Mouse (Mus musculus) embryo, embryonic 10 days (tissue): ENCODE data around the gene Clec2l.

ENCODE experiments used
- DNase-seq: peaks from one replicate; pipeline ENCODE4 v3.0.0-alpha.2; 2015; ENCODE audit warnings: low spot score

The Clec2l gene

GRCm38 (mm10) chr6:38671270-38671669 lies 8.4 kb downstream of the Clec2l start:
- DNase-seq: no peak

GRCm38 (mm10) chr6:38672011-38672410 lies 9.1 kb downstream of the Clec2l start:
- DNase-seq: no peak

- no peak for DNase-seq
These were observed 13.3 kb downstream of the Clec2l start for GRCm38 (mm10) chr6:38676217-38676616.

- no peak for DNase-seq
These were observed 13.9 kb downstream of the Clec2l start for GRCm38 (mm10) chr6:38676723-38677122.

- DNase-seq: no peak
These were observed 14.8 kb downstream of the Clec2l start for GRCm38 (mm10) chr6:38677629-38678028.

GRCm38 (mm10) chr6:38682532-38682931 lies 19.7 kb downstream of the Clec2l start:
- DNase-seq: no peak

GRCm38 (mm10) chr6:38687216-38687615 lies 24.3 kb downstream of the Clec2l start:
- DNase-seq: peak; percentile 60

GRCm38 (mm10) chr6:38688841-38689240 lies 26.0 kb downstream of the Clec2l start:
- DNase-seq: no peak

GRCm38 (mm10) chr6:38690615-38691014 lies 27.7 kb downstream of the Clec2l start:
- no peak for DNase-seq

GRCm38 (mm10) chr6:38691052-38691451 lies 28.2 kb downstream of the Clec2l start:
- no peak for DNase-seq

- no peak for DNase-seq
These were observed 29.7 kb downstream of the Clec2l start for GRCm38 (mm10) chr6:38692556-38692955.

- peak; percentile 95 for DNase-seq
These were observed 32.6 kb downstream of the Clec2l start for GRCm38 (mm10) chr6:38695380-38696054.

- DNase-seq: no peak
These were observed 33.7 kb downstream of the Clec2l start for GRCm38 (mm10) chr6:38696570-38696969.

- no peak for DNase-seq
These were observed 35.5 kb downstream of the Clec2l start for GRCm38 (mm10) chr6:38698233-38698889.

- DNase-seq: no peak
These were observed 38.6 kb downstream of the Clec2l start for GRCm38 (mm10) chr6:38701421-38701820.

- peak; percentile 63 for DNase-seq
These were observed 40.0 kb downstream of the Clec2l start for GRCm38 (mm10) chr6:38702810-38703399.

GRCm38 (mm10) chr6:38703526-38703925 lies 40.7 kb downstream of the Clec2l start:
- DNase-seq: no peak

- no peak for DNase-seq
These were observed 41.6 kb downstream of the Clec2l start for GRCm38 (mm10) chr6:38704264-38704984.

- no peak for DNase-seq
These were observed 47.6 kb downstream of the Clec2l start for GRCm38 (mm10) chr6:38710449-38710848.

GRCm38 (mm10) chr6:38713957-38714898 lies 51.4 kb downstream of the Clec2l start:
- DNase-seq: no peak

- no peak for DNase-seq
These were observed 53.0 kb downstream of the Clec2l start for GRCm38 (mm10) chr6:38715881-38716280.

- DNase-seq: no peak
These were observed 55.8 kb downstream of the Clec2l start for GRCm38 (mm10) chr6:38718625-38719024.
